Mouse (Mus musculus): ENCODE results near the gene Iqsec3.

Gene Iqsec3

GRCm38 (mm10) chr6:121454549-121455494 is 18.7 kb downstream of the Iqsec3 start:
- no peak for DNase-seq (ENCODE audit: low spot score)

GRCm38 (mm10) chr6:121453776-121454175 is 19.7 kb downstream of the Iqsec3 start:
- no peak for DNase-seq (ENCODE audit: low spot score)

GRCm38 (mm10) chr6:121451703-121452102 is 21.8 kb downstream of the Iqsec3 start:
- no peak for DNase-seq (ENCODE audit: low spot score)

- no peak for DNase-seq (ENCODE audit: low spot score)
Observed at GRCm38 (mm10) chr6:121440696-121441220, 32.7 kb downstream of the Iqsec3 start.

- no peak for DNase-seq (ENCODE audit: low spot score)
Observed at GRCm38 (mm10) chr6:121424830-121425229, 48.6 kb downstream of the Iqsec3 start.

GRCm38 (mm10) chr6:121424403-121424802 is 49.1 kb downstream of the Iqsec3 start:
- no peak for DNase-seq (ENCODE audit: low spot score)

GRCm38 (mm10) chr6:121412558-121413297 is 60.8 kb downstream of the Iqsec3 start:
- no peak for DNase-seq (ENCODE audit: low spot score)

- DNase-seq (ENCODE audit: low spot score): no peak
Observed at GRCm38 (mm10) chr6:121407571-121408011, 65.9 kb downstream of the Iqsec3 start.

- DNase-seq (ENCODE audit: low spot score): no peak
Observed at GRCm38 (mm10) chr6:121405311-121405710, 68.2 kb downstream of the Iqsec3 start.

GRCm38 (mm10) chr6:121402661-121403244 is 70.7 kb downstream of the Iqsec3 start:
- DNase-seq (ENCODE audit: low spot score): no peak

GRCm38 (mm10) chr6:121401826-121402660 is 71.4 kb downstream of the Iqsec3 start:
- DNase-seq (ENCODE audit: low spot score): no peak

- no peak for DNase-seq (ENCODE audit: low spot score)
Observed at GRCm38 (mm10) chr6:121401140-121401539, 72.3 kb downstream of the Iqsec3 start.

- DNase-seq (ENCODE audit: low spot score): no peak
Observed at GRCm38 (mm10) chr6:121392610-121393252, 80.7 kb downstream of the Iqsec3 start.

GRCm38 (mm10) chr6:121385397-121385796 is 88.1 kb downstream of the Iqsec3 start:
- no peak for DNase-seq (ENCODE audit: low spot score)

GRCm38 (mm10) chr6:121382071-121382470 is 91.4 kb downstream of the Iqsec3 start:
- DNase-seq (ENCODE audit: low spot score): no peak

- DNase-seq (ENCODE audit: low spot score): no peak
Observed at GRCm38 (mm10) chr6:121380576-121380975, 92.9 kb downstream of the Iqsec3 start.

GRCm38 (mm10) chr6:121378256-121378655 is 95.2 kb downstream of the Iqsec3 start:
- DNase-seq (ENCODE audit: low spot score): no peak

- DNase-seq (ENCODE audit: low spot score): no peak
Observed at GRCm38 (mm10) chr6:121376159-121376558, 97.3 kb downstream of the Iqsec3 start.

GRCm38 (mm10) chr6:121371197-121371980 is 102.1 kb downstream of the Iqsec3 start:
- no peak for DNase-seq (ENCODE audit: low spot score)

- DNase-seq (ENCODE audit: low spot score): no peak
Observed at GRCm38 (mm10) chr6:121367099-121367498, 106.4 kb downstream of the Iqsec3 start.

Measured in lung, postnatal 25 days (tissue).